Mouse (Mus musculus): Measurements from ENCODE around the gene Gcnt2. TPM values are rescaled to one million over a fixed set of nuclear protein-coding genes. Genes with fewer than 3 reads are reported as not detected.
"Not testable (repeated sequence)": the region's sequence is repeated elsewhere in the genome, so short reads cannot be mapped to it uniquely, and the experiment has no call there.

The Gcnt2 gene
- polyA plus RNA-seq, 1 experiment: 2.0 TPM

GRCm38 (mm10) chr13:40986081-40986480 lies 126.5 kb downstream of the Gcnt2 start:
- Histone ChIP-seq H3K27ac (ENCODE audit: insufficient read depth, low read length) (no peak overlapping the region), H3K4me3 (ENCODE audit: extremely low read depth, insufficient read depth, insufficient read length) (no peak overlapping the region), H3K27me3 (ENCODE audit: control insufficient read depth, insufficient read depth, low read length) (no peaks in the 10 kb centered on the region), H3K36me3 (ENCODE audit: control insufficient read depth, insufficient read depth, low read length) (no peaks in the 10 kb centered on the region), H3K4me1 (ENCODE audit: control insufficient read depth, insufficient read depth, insufficient read length) (no peaks in the 10 kb centered on the region)
- DNase-seq (ENCODE audit: low read depth in 1 of 2, low spot score in 2 of 2): no peak
- TF ChIP-seq POLR2A (IDR thresholded peaks at IDR 0.05; ENCODE audit: low read depth, low read length): no peak
- no peak for TF ChIP-seq CTCF (IDR thresholded peaks at IDR 0.05; ENCODE audit: extremely low read depth, insufficient read depth, insufficient read length, insufficient replicate concordance)
- WGBS: 95% methylated on average over 5 of the region's 5 CpGs

- not testable (repeated sequence) for H3K36me3 ChIP-seq (ENCODE audit: control insufficient read depth, insufficient read depth, low read length); H3K4me1 ChIP-seq (ENCODE audit: control insufficient read depth, insufficient read depth, insufficient read length); H3K27me3 ChIP-seq (ENCODE audit: control insufficient read depth, insufficient read depth, low read length); H3K4me3 ChIP-seq (ENCODE audit: extremely low read depth, insufficient read depth, insufficient read length); DNase-seq (ENCODE audit: low read depth in 1 of 2, low spot score in 2 of 2); H3K27ac ChIP-seq (ENCODE audit: insufficient read depth, low read length)
- WGBS: 80% methylated on average over 4 of the region's 4 CpGs
Observed at GRCm38 (mm10) chr13:40987608-40988303, 128.2 kb downstream of the Gcnt2 start.

GRCm38 (mm10) chr13:40988418-40988817 lies 128.9 kb downstream of the Gcnt2 start:
- no peak for DNase-seq (ENCODE audit: low read depth in 1 of 2, low spot score in 2 of 2)
- Histone ChIP-seq H3K4me1 (ENCODE audit: control insufficient read depth, insufficient read depth, insufficient read length) (no peaks in the 10 kb centered on the region), H3K27me3 (ENCODE audit: control insufficient read depth, insufficient read depth, low read length) (no peaks in the 10 kb centered on the region), H3K36me3 (ENCODE audit: control insufficient read depth, insufficient read depth, low read length) (no peaks in the 10 kb centered on the region), H3K4me3 (ENCODE audit: extremely low read depth, insufficient read depth, insufficient read length) (no peak overlapping the region), H3K27ac (ENCODE audit: insufficient read depth, low read length) (no peak overlapping the region)
- 80% methylated on average over 2 of the region's 2 CpGs for WGBS
- no peak for TF ChIP-seq CTCF (IDR thresholded peaks at IDR 0.05; ENCODE audit: extremely low read depth, insufficient read depth, insufficient read length, insufficient replicate concordance)
- no peak for TF ChIP-seq POLR2A (IDR thresholded peaks at IDR 0.05; ENCODE audit: low read depth, low read length)

DNA sequence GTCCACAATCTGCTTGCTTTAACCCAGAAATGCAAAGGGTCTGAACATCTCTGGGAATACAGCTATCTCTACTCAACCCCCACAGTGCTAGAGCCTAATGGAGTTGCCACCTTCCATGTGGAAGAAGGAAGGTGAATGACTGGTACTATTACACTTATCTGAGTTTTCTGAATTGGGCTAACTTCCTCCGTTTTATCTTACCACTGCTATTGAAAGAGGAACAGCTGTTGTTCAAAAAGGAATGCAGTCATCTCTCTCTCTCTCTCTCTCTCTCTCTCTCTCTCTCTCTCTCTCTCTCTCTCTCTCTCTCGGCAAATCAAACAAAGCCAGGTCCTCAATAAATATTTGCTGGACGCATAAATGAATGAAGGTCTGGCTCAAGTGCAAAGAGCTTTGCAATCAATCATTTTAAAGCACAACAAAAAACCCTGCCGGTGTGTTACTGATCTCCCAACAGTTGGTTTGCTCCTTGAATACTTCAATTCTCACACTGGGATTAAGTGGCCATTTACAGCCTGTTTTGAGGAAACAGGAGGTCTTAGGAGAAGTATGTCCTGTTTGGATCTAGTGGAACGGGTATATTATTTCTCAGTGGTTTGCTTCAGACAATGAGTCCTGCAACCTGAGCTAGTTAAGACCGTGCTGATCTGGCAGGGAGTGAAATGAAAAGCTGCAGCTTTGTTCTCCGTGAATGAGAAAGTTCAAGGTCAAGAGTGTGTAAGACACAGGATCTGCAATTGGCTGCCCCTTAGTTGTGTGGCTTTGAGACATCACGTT lies 135.1 kb downstream of the Gcnt2 start:
- Histone ChIP-seq H3K4me3 (ENCODE audit: extremely low read depth, insufficient read depth, insufficient read length) (no peak overlapping the region), H3K4me1 (ENCODE audit: control insufficient read depth, insufficient read depth, insufficient read length) (no peaks in the 10 kb centered on the region), H3K27ac (ENCODE audit: insufficient read depth, low read length) (no peak overlapping the region), H3K27me3 (ENCODE audit: control insufficient read depth, insufficient read depth, low read length) (no peaks in the 10 kb centered on the region), H3K36me3 (ENCODE audit: control insufficient read depth, insufficient read depth, low read length) (no peaks in the 10 kb centered on the region)
- TF ChIP-seq POLR2A (IDR thresholded peaks at IDR 0.05; ENCODE audit: low read depth, low read length) (no peak), CTCF (IDR thresholded peaks at IDR 0.05; ENCODE audit: extremely low read depth, insufficient read depth, insufficient read length, insufficient replicate concordance) (no peak)
- WGBS: 38% methylated on average over 8 of the region's 8 CpGs
- DNase-seq (ENCODE audit: low read depth in 1 of 2, low spot score in 2 of 2): no peak

DNA sequence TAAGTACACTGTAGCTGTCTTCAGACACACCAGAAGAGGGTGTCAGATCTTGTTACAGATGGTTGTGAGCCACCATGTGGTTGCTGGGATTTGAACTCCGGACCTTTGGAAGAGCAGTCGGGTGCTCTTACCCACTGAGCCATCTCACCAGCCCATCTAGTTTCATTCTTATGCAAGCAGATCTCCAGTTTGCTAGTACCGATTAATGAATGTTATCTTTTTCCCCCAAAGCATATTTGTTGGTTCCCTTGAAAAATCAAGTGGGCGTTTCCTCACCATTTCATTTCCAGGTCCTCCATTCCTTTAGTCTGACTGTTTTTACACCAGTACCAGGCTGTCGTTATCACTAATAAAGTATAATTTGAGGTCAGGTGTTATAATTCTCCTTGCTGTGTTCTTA lies 139.0 kb downstream of the Gcnt2 start:
- WGBS: 85% methylated on average over 5 of the region's 5 CpGs

DNA sequence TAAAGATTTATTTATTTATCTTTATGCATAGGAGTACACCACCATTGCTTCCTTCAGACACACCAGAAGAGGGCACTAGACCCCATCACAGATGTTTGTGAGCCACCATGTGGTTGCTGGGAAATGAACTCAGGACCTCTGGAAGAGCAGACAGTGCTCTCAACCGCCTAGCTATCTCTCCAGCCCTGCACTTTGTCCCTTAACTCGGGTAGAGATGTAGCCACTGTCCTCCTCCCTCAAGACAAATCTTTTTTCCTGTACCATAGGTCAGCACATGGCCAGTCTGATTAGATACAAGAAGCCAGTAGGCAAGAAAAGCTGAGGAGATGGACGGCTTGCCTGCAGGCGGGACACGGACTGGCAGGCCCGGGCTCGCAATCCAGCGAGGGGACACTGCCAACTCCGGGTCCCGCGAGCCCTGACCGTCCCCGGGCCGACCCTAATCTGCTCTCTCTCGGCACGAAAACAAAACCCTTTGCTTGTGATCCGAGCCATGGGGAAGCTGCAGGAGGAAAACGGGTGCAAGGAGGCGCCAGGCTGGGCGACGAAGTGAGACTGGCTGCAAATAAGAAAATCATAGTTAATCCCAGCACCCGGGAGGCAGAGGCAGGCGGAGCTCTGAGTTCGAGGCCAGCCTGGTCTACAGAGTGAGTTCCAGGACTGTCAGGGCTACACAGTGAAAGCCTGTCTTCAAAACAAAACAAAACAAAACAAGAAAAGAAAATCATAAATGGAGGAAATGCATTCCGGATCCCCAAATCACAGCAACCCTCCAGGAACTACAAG lies 140.8 kb downstream of the Gcnt2 start:
- no peaks in the 10 kb centered on the region; the same call in 1 of the 2 replicates for H3K4me1 ChIP-seq (ENCODE audit: control insufficient read depth, insufficient read depth, insufficient read length)
- peaks cover 6% of the 10 kb centered on the region for H3K36me3 ChIP-seq (ENCODE audit: control insufficient read depth, insufficient read depth, low read length)
- WGBS: under 1% methylated on average over 25 of the region's 25 CpGs
- H3K27me3 ChIP-seq (ENCODE audit: control insufficient read depth, insufficient read depth, low read length): no peaks in the 10 kb centered on the region
- peak overlapping the region; percentile 92 for H3K4me3 ChIP-seq (ENCODE audit: extremely low read depth, insufficient read depth, insufficient read length)
- peak overlapping the region; percentile 99 for H3K27ac ChIP-seq (ENCODE audit: insufficient read depth, low read length)
- TF ChIP-seq POLR2A (IDR thresholded peaks at IDR 0.05; ENCODE audit: low read depth, low read length) (no peak; the same call in 1 of the 2 replicates), CTCF (IDR thresholded peaks at IDR 0.05; ENCODE audit: extremely low read depth, insufficient read depth, insufficient read length, insufficient replicate concordance) (no peak)
- DNase-seq (ENCODE audit: low read depth in 1 of 2, low spot score in 2 of 2): no peak

More for the DNA sequence above, 139.0 kb downstream of the Gcnt2 start:
- not testable (repeated sequence) for H3K4me1 ChIP-seq (ENCODE audit: control insufficient read depth, insufficient read depth, insufficient read length); H3K27ac ChIP-seq (ENCODE audit: insufficient read depth, low read length); H3K4me3 ChIP-seq (ENCODE audit: extremely low read depth, insufficient read depth, insufficient read length); DNase-seq (ENCODE audit: low read depth in 1 of 2, low spot score in 2 of 2); H3K27me3 ChIP-seq (ENCODE audit: control insufficient read depth, insufficient read depth, low read length); H3K36me3 ChIP-seq (ENCODE audit: control insufficient read depth, insufficient read depth, low read length)

Data from spleen, adult 2 months (tissue).